Mouse (Mus musculus): ENCODE results near the gene Tmem121. TPM values are rescaled to one million over a fixed set of nuclear protein-coding genes. Genes with fewer than 3 reads are reported as not detected.

Tmem121 gene
- polyA plus RNA-seq, 1 experiment from 2014 or later, result 0.52 TPM

- WGBS (ENCODE audit: insufficient replicate concordance), result 27% methylated on average over 4 of the region's 4 CpGs
- Histone ChIP-seq H3K27me3 (peaks cover 75% of the 10 kb centered on the region), H3K27ac (no peak overlapping the region), H3K9me3 (replicated peaks) (no peaks in the 10 kb centered on the region), H3K4me2 (0 out of 2 replicates have a peak overlapping the region, but pooled peaks have one; percentile 17), H3K4me1 (replicated peaks) (peaks cover 82% of the 10 kb centered on the region), H3K4me3 (replicated peaks) (no peak overlapping the region), H3K36me3 (no peaks in the 10 kb centered on the region), H3K9ac (no peak overlapping the region; the same call in 1 of the 2 replicates)
- no peak for DNase-seq
- no peak for ATAC-seq (ENCODE audit: low read depth)
Measured at GRCm38 (mm10) chr12:113150591-113150990, 35.1 kb upstream of the Tmem121 start.

GRCm38 (mm10) chr12:113151046-113151445, 34.7 kb upstream of the Tmem121 start:
- H3K9ac ChIP-seq, result no peak overlapping the region
- H3K27me3 ChIP-seq, result peaks cover 75% of the 10 kb centered on the region
- no peak overlapping the region for H3K4me3 ChIP-seq (replicated peaks)
- DNase-seq (no peak), ATAC-seq (ENCODE audit: low read depth) (no peak)
- H3K4me1 ChIP-seq (replicated peaks), result peaks cover 80% of the 10 kb centered on the region
- H3K9me3 ChIP-seq (replicated peaks), result no peaks in the 10 kb centered on the region
- 45% methylated on average over 8 of the region's 8 CpGs for WGBS (ENCODE audit: insufficient replicate concordance)
- no peaks in the 10 kb centered on the region for H3K36me3 ChIP-seq
- no peak overlapping the region for H3K27ac ChIP-seq
- H3K4me2 ChIP-seq, result peak overlapping the region; percentile 17

- H3K4me1 ChIP-seq (replicated peaks), result peaks cover 77% of the 10 kb centered on the region
- peaks cover 68% of the 10 kb centered on the region for H3K27me3 ChIP-seq
- H3K4me2 ChIP-seq, result peak overlapping the region; percentile 85
- H3K9ac ChIP-seq, result peak overlapping the region; percentile 70
- no peak for ATAC-seq (ENCODE audit: low read depth)
- H3K4me3 ChIP-seq (replicated peaks), result peak overlapping the region; percentile 59
- no peaks in the 10 kb centered on the region for H3K36me3 ChIP-seq
- no peak overlapping the region for H3K27ac ChIP-seq
- under 1% methylated on average over 36 of the region's 36 CpGs for WGBS (ENCODE audit: insufficient replicate concordance)
- DNase-seq, result no peak
- no peaks in the 10 kb centered on the region for H3K9me3 ChIP-seq (replicated peaks)
Measured at GRCm38 (mm10) chr12:113151661-113152271, 34.0 kb upstream of the Tmem121 start.

- Histone ChIP-seq H3K4me2 (peak overlapping the region; percentile 85), H3K27ac (no peak overlapping the region), H3K36me3 (no peaks in the 10 kb centered on the region), H3K9ac (peak overlapping the region; percentile 70), H3K4me3 (replicated peaks) (peak overlapping the region; percentile 59), H3K9me3 (replicated peaks) (no peaks in the 10 kb centered on the region), H3K4me1 (replicated peaks) (peaks cover 77% of the 10 kb centered on the region), H3K27me3 (peaks cover 63% of the 10 kb centered on the region)
- no peak for DNase-seq
- WGBS (ENCODE audit: insufficient replicate concordance), result 4% methylated on average over 19 of the region's 19 CpGs
- no peak for ATAC-seq (ENCODE audit: low read depth)
Measured at GRCm38 (mm10) chr12:113152272-113152661, 33.5 kb upstream of the Tmem121 start.

- Histone ChIP-seq H3K9me3 (replicated peaks) (no peaks in the 10 kb centered on the region), H3K27me3 (peaks cover 55% of the 10 kb centered on the region), H3K9ac (peak overlapping the region; percentile 70; the same call in 1 of the 2 replicates), H3K4me1 (replicated peaks) (peaks cover 74% of the 10 kb centered on the region), H3K4me2 (peak overlapping the region; percentile 85), H3K27ac (no peak overlapping the region), H3K4me3 (replicated peaks) (peak overlapping the region; percentile 59; the same call in 1 of the 2 replicates), H3K36me3 (no peaks in the 10 kb centered on the region)
- DNase-seq, result no peak
- WGBS (ENCODE audit: insufficient replicate concordance), result 69% methylated on average over 6 of the region's 6 CpGs
- no peak for ATAC-seq (ENCODE audit: low read depth)
Measured at GRCm38 (mm10) chr12:113152991-113153525, 32.7 kb upstream of the Tmem121 start.

GRCm38 (mm10) chr12:113153971-113154370, 31.8 kb upstream of the Tmem121 start:
- H3K4me2 ChIP-seq, result no peak overlapping the region
- H3K4me3 ChIP-seq (replicated peaks), result no peak overlapping the region
- 80% methylated on average over 7 of the region's 7 CpGs for WGBS (ENCODE audit: insufficient replicate concordance)
- DNase-seq (no peak), ATAC-seq (ENCODE audit: low read depth) (no peak)
- H3K27ac ChIP-seq, result 0 out of 2 replicates have a peak overlapping the region, but pooled peaks have one; percentile 23
- H3K9me3 ChIP-seq (replicated peaks), result no peaks in the 10 kb centered on the region
- no peak overlapping the region for H3K9ac ChIP-seq
- peaks cover 5% of the 10 kb centered on the region; the same call in 1 of the 2 replicates for H3K36me3 ChIP-seq
- peaks cover 46% of the 10 kb centered on the region for H3K27me3 ChIP-seq
- H3K4me1 ChIP-seq (replicated peaks), result peaks cover 67% of the 10 kb centered on the region

GRCm38 (mm10) chr12:113154747-113155075, 31.0 kb upstream of the Tmem121 start:
- H3K4me2 ChIP-seq, result peak overlapping the region; percentile 94
- H3K4me1 ChIP-seq (replicated peaks), result peaks cover 62% of the 10 kb centered on the region
- peaks cover 7% of the 10 kb centered on the region for H3K36me3 ChIP-seq
- peak overlapping the region; percentile 63 for H3K4me3 ChIP-seq (replicated peaks)
- ATAC-seq (ENCODE audit: low read depth), result no peak
- 80% methylated on average over 6 of the region's 6 CpGs for WGBS (ENCODE audit: insufficient replicate concordance)
- DNase-seq, result no peak
- H3K27ac ChIP-seq, result no peak overlapping the region
- peak overlapping the region; percentile 72; the same call in 1 of the 2 replicates for H3K9ac ChIP-seq
- no peaks in the 10 kb centered on the region for H3K9me3 ChIP-seq (replicated peaks)
- H3K27me3 ChIP-seq, result peaks cover 39% of the 10 kb centered on the region

- H3K36me3 ChIP-seq, result peaks cover 9% of the 10 kb centered on the region
- peak overlapping the region; percentile 63 for H3K4me3 ChIP-seq (replicated peaks)
- H3K27me3 ChIP-seq, result peaks cover 34% of the 10 kb centered on the region
- peak overlapping the region; percentile 72 for H3K9ac ChIP-seq
- peak overlapping the region; percentile 66 for H3K27ac ChIP-seq
- no peaks in the 10 kb centered on the region for H3K9me3 ChIP-seq (replicated peaks)
- 7% methylated on average over 32 of the region's 32 CpGs for WGBS (ENCODE audit: insufficient replicate concordance)
- peaks cover 62% of the 10 kb centered on the region for H3K4me1 ChIP-seq (replicated peaks)
- DNase-seq (no peak), ATAC-seq (ENCODE audit: low read depth) (no peak)
- peak overlapping the region; percentile 94 for H3K4me2 ChIP-seq
Measured at GRCm38 (mm10) chr12:113155076-113155771, 30.5 kb upstream of the Tmem121 start.

GRCm38 (mm10) chr12:113155887-113156539, 29.7 kb upstream of the Tmem121 start, which contains the start of gene Tedc1:
TSS of gene Tedc1 (plus strand) at chr12:113156421.
- peak within 1 kb of the TSS; percentile 76 for H3K27ac ChIP-seq
- ATAC-seq (ENCODE audit: low read depth) (peak; percentile 96), DNase-seq (peak; percentile 98)
- peaks cover 26% of the 10 kb centered on the region for H3K27me3 ChIP-seq
- H3K9ac ChIP-seq, result peak within 1 kb of the TSS; percentile 87
- H3K4me2 ChIP-seq, result peak within 1 kb of the TSS; percentile 97
- no peaks in the 10 kb centered on the region for H3K9me3 ChIP-seq (replicated peaks)
- H3K36me3 ChIP-seq, result peaks cover 10% of the 10 kb centered on the region
- H3K4me3 ChIP-seq (replicated peaks), result peak within 1 kb of the TSS; percentile 87
- peaks cover 55% of the 10 kb centered on the region for H3K4me1 ChIP-seq (replicated peaks)
- WGBS (ENCODE audit: insufficient replicate concordance), result under 1% methylated on average over 46 of the region's 46 CpGs

- peak overlapping the region; percentile 87 for H3K4me3 ChIP-seq (replicated peaks)
- H3K9ac ChIP-seq, result peak overlapping the region; percentile 87
- peaks cover 20% of the 10 kb centered on the region for H3K27me3 ChIP-seq
- H3K36me3 ChIP-seq, result peaks cover 15% of the 10 kb centered on the region
- peak overlapping the region; percentile 97 for H3K4me2 ChIP-seq
- 1% methylated on average over 23 of the region's 23 CpGs for WGBS (ENCODE audit: insufficient replicate concordance)
- ATAC-seq (ENCODE audit: low read depth), result no peak
- H3K9me3 ChIP-seq (replicated peaks), result no peaks in the 10 kb centered on the region
- no peak for DNase-seq
- H3K4me1 ChIP-seq (replicated peaks), result peaks cover 50% of the 10 kb centered on the region
- peak overlapping the region; percentile 76 for H3K27ac ChIP-seq
Measured at GRCm38 (mm10) chr12:113156540-113156929, 29.2 kb upstream of the Tmem121 start.

- ATAC-seq (ENCODE audit: low read depth), result no peak
- Histone ChIP-seq H3K9ac (peak overlapping the region; percentile 87), H3K27ac (peak overlapping the region; percentile 76), H3K9me3 (replicated peaks) (no peaks in the 10 kb centered on the region), H3K4me3 (replicated peaks) (peak overlapping the region; percentile 87), H3K4me2 (peak overlapping the region; percentile 97), H3K27me3 (peaks cover 16% of the 10 kb centered on the region), H3K4me1 (replicated peaks) (peaks cover 45% of the 10 kb centered on the region), H3K36me3 (peaks cover 20% of the 10 kb centered on the region)
- no peak for DNase-seq
- WGBS (ENCODE audit: insufficient replicate concordance), result 44% methylated on average over 8 of the region's 8 CpGs
Measured at GRCm38 (mm10) chr12:113157002-113157401, 28.7 kb upstream of the Tmem121 start.
